Mouse (Mus musculus): ENCODE data around the gene Olfr504. TPM values are rescaled to one million over a fixed set of nuclear protein-coding genes. Genes with fewer than 3 reads are reported as not detected.
"Not testable (repeated sequence)": the region's sequence is repeated elsewhere in the genome, so short reads cannot be mapped to it uniquely, and the experiment has no call there.

The Olfr504 gene
- total RNA-seq (2021) = not detected
- long read RNA-seq, experiment 1 = 0 reads
- long read RNA-seq, experiment 2 = 0 reads

DNA sequence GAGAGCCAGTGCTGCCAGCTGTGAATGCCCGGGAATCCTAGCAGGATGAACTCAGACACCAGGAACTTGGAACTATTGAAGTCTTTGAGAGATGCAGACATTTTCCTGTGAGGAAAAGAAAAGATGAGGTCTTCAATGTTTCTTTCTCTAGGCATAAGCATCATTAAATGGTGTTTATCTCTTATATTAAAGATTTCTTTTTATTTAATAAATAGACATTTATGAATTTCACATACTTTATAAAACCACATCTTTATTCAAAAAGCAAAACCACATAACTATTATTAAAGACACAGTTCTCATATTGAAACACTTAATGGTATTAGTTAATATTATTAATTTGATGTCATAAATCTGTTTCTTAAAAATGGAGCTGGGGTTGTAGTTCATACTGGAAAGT is at the start of gene Olfr504:
Gene Olfr504, minus strand, starts transcription at position 101 of the 400 bp plus-strand sequence.
- DNase-seq (ENCODE audit: low spot score in 2 of 2) = no peak

DNA sequence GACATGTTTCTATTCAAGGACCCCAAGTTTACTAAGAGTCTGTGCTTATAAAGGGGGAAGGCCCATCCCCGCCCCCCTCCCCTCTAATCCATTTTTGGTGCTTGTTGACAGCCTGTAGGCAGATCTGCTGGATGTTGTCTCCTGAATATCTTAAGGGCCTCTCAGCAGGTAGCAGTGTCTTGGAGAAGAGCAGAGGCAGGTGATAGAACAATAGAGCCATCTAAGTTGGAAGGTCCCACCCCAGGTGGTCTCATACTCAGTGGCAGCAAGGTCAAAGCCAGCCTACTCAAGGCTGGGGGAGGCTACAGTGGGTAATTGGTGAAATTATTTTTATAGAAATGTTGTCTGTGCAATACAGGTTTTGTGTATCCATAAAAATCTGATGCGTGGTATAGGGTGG is 48.5 kb upstream of the Olfr504 start:
- DNase-seq (ENCODE audit: low spot score in 2 of 2) = no peak

DNA sequence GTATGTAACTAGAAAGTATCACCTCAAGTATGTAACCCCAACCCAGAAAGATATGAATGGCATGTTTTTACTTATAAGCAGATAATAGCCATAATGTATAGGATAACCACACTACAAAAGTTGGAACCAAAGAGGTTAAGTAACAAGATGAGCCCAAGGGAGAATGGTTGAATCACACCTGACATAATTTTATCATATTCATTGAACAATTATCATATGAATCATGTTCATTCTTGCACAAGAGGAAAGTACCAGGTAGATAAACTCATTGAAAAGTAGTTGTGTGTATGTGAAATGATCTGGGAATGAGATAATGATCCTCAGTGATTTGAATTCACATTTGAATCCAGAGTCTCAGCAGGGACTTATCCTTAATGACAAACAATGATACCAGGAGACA is 44.9 kb upstream of the Olfr504 start, which contains the start of gene Olfr506:
Gene Olfr506, plus strand, starts transcription at position 301 of the 400 bp plus-strand sequence.
- DNase-seq (ENCODE audit: low spot score in 2 of 2) = no peak

DNA sequence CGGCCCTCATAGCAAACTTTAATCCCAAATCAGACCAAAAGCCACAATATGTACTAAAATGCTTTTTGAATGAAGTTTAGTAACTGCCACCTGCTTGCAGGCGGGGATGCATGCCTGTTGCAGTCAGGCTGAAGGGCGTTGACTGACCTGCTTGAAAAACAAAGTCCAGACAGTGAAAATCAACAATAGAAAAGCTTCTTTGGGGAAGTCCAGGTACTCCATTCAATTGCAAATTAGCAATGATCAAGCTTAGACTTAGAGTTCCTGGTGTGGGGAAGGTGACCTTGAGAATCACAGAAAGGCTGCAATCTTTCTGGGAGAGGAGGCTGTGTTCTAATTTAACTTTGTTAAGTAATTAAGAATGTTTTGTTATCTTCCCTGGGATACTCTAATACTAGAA is 36.3 kb upstream of the Olfr504 start:
- not testable (repeated sequence) for DNase-seq (ENCODE audit: low spot score in 2 of 2)

DNA sequence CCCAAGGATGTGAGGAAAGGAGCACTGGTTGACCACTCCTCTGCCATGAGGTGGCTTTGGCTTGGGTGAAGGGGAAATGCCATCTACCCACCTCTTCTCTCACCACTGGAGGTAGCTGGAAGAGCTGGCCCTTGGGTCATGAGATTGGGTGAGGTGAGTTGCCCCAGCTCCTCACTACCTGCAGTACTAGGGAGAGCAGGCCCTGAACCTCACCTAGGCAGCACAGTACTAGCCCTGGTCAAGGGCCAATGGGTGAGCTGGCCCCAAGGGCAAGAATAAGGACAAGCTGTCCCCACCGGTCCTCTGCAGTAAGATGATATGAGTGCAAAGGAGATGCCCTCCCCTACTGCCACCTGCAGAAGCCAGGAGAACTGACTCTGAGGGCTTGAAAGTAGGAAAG is 24.2 kb upstream of the Olfr504 start:
- DNase-seq (ENCODE audit: low spot score in 2 of 2) = no peak

DNA sequence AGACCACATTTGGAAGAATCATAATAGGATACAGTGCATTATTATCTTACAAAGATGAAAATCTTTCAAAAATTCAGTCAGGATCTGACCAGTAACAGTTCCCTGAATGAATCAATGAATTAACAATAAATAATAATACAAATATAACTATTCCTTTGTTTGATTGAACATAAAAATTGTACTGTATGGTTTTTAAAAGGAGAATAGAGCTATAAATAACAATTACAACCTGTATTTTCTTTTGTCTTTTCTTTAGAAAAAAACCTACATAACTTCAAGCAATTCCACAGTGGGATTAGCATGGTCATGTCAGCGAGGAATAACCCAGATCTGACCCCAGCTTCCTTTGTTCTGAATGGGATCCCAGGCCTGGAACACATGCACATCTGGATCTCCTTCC is 21.4 kb downstream of the Olfr504 start, which contains the start of gene Olfr503:
Gene Olfr503, plus strand, starts transcription at position 301 of the 400 bp plus-strand sequence.
- DNase-seq (ENCODE audit: low spot score in 2 of 2) = not testable (repeated sequence)

DNA sequence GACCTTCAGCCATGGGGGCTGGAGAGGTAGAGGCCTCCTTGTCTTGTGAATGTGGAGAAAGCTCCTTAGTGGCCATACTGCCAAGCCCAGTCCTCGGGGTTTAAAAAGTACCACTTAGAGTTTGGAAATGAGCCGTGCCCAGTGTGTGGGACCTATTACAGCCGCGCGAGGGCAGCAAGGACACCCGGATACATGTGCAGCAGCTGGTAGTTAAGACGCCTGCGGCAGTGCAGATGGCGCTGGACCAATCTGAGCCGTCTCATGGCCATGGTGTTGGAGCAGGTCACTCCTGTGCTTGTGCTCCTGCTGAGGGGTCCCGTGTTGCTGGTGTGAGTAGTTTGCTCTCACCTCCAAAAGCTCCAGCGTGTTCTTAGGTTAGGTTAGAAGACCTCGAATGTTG is 23.2 kb downstream of the Olfr504 start:
- DNase-seq (ENCODE audit: low spot score in 2 of 2) = no peak

DNA sequence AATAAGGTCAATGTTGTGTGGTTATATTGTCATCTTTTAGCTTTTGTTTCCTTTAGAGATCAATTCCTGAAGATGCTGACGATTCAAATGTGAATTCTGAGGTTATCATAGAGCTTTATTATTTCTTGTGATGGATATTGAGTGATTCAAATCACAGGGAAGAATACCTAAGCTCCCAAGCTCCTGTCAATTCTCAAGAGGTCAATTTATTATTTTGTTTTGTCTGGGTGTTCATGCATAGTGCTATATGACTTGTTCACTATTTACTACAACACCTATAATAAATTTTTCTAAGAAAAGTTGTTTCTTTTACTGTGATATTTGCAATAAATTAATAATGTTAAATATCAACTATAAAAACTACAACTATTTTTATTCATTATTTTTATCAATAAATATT is 40.6 kb downstream of the Olfr504 start, which contains the start of gene Olfr502:
Gene Olfr502, minus strand, starts transcription at position 101 of the 400 bp plus-strand sequence.
- DNase-seq (ENCODE audit: low spot score in 2 of 2) = no peak

Other genes with a start within 250 kb of the Olfr504 start
- not detected for gene Olfr492, start 242.1 kb downstream of the Olfr504 start, total RNA-seq (2021)
- not detected for gene Olfr493, start 218.8 kb downstream of the Olfr504 start, total RNA-seq (2021)
- gene Olfr494, start 200.5 kb downstream of the Olfr504 start, total RNA-seq (2021) = not detected
- gene Olfr495, start 172.6 kb downstream of the Olfr504 start, total RNA-seq (2021) = not detected
- not detected for gene Olfr497, start 145.4 kb downstream of the Olfr504 start, total RNA-seq (2021)
- gene Olfr498, start 100.5 kb downstream of the Olfr504 start, total RNA-seq (2021) = not detected
- gene Olfr502, start 40.7 kb downstream of the Olfr504 start, total RNA-seq (2021) = not detected
- gene Olfr503, start 21.3 kb downstream of the Olfr504 start, total RNA-seq (2021) = not detected
- not detected for gene Olfr506, start 45.0 kb upstream of the Olfr504 start, total RNA-seq (2021)
- not detected for gene Olfr507, start 56.0 kb upstream of the Olfr504 start, total RNA-seq (2021)
- gene Olfr508, start 64.2 kb upstream of the Olfr504 start, total RNA-seq (2021) = not detected
- gene Olfr509, start 86.1 kb upstream of the Olfr504 start, total RNA-seq (2021) = under 1 TPM in 1 of 2 experiments, not detected in 1; 0.08 TPM
- not detected for gene Olfr510, start 100.6 kb upstream of the Olfr504 start, total RNA-seq (2021)
- not detected for gene Olfr512, start 147.5 kb upstream of the Olfr504 start, total RNA-seq (2021)
- gene Olfr513, start 185.2 kb upstream of the Olfr504 start, total RNA-seq (2021) = not detected